Mouse (Mus musculus) G1E (cell line): ENCODE measurements around the gene Osbp. TPM values are rescaled to one million over a fixed set of nuclear protein-coding genes. Genes with fewer than 3 reads are reported as not detected.

Experiments
- ATAC-seq: 2 replicates; pipeline ENCODE4 v1.8.0; 2016; ENCODE audit warnings: mild to moderate bottlenecking; ENCODE audit not compliant: insufficient number of reproducible peaks, poor library complexity, low FRiP score, severe bottlenecking; ENCODE audit errors: extremely low read depth
- DNase-seq: peaks from one replicate; pipeline ENCODE4 v3.0.0; 2012; ENCODE audit warnings: low spot score
- H3K27me3 ChIP-seq: 2 replicates; pipeline ENCODE4 v1.6.1; 2012; ENCODE audit warnings: mild to moderate bottlenecking, low read length, inconsistent platforms; ENCODE audit not compliant: insufficient read depth
- H3K36me3 ChIP-seq: replicated peaks from 2 replicates; pipeline ENCODE3; 2012; ENCODE audit warnings: mild to moderate bottlenecking, inconsistent platforms
- H3K4me1 ChIP-seq: 2 replicates; pipeline ENCODE4 v1.6.1; 2012; ENCODE audit warnings: low read depth, low read length, inconsistent platforms, mixed read lengths; ENCODE audit not compliant: insufficient read depth
- H3K4me3 ChIP-seq: 2 replicates; pipeline ENCODE4 v1.5.1; 2012; ENCODE audit warnings: low read depth, mild to moderate bottlenecking, inconsistent platforms, low read length, moderate library complexity, mixed read lengths
- H3K9me3 ChIP-seq: replicated peaks from 2 replicates; pipeline ENCODE4 v1.6.1; 2012; ENCODE audit warnings: inconsistent platforms
- CTCF ChIP-seq: IDR thresholded peaks from 2 replicates; pipeline ENCODE4 v1.5.1; 2012; ENCODE audit warnings: low read depth, low read length, inconsistent platforms, mixed read lengths
- GATA1 ChIP-seq: IDR thresholded peaks from 2 replicates; pipeline ENCODE4 v1.6.1; 2012; ENCODE audit warnings: borderline replicate concordance, low read length, inconsistent platforms, mixed read lengths
- GATA2 ChIP-seq: IDR thresholded peaks from 2 replicates; pipeline ENCODE4 v1.6.1; 2012; ENCODE audit warnings: low read depth, low read length, inconsistent platforms, borderline replicate concordance
- POLR2AphosphoS5 ChIP-seq: IDR thresholded peaks from 2 replicates; pipeline ENCODE4 v1.6.1; 2012; ENCODE audit warnings: low read depth, low read length, inconsistent platforms; ENCODE audit not compliant: insufficient replicate concordance
- TAL1 ChIP-seq: conservative IDR thresholded peaks from 2 replicates; pipeline ENCODE4 v1.6.1; 2012; ENCODE audit warnings: low read depth, low read length, inconsistent platforms, mixed read lengths
- polyA plus RNA-seq: library from polyadenylated mRNA; stranded (reverse); fragments of >175 nt; gene quantifications from 2 replicates; pipeline ENCODE4 v1.2.3, GENCODE M21; 2012
- total RNA-seq, 2 experiments: library from RNA; stranded (forward) in 1 of 2; stranded (reverse) in 1 of 2; fragments of 200-1000 nt in 1 of 2; fragments of >200 nt in 1 of 2; fragmentation: Nextera tagmentation in 1 of 2; gene quantifications; 2 replicates each; pipeline ENCODE4 v1.2.3; 2014 to 2017

The Osbp gene
- total and polyA plus RNA-seq, 3 experiments: 12.2 to 50.4 (median 32.1) TPM

DNA sequence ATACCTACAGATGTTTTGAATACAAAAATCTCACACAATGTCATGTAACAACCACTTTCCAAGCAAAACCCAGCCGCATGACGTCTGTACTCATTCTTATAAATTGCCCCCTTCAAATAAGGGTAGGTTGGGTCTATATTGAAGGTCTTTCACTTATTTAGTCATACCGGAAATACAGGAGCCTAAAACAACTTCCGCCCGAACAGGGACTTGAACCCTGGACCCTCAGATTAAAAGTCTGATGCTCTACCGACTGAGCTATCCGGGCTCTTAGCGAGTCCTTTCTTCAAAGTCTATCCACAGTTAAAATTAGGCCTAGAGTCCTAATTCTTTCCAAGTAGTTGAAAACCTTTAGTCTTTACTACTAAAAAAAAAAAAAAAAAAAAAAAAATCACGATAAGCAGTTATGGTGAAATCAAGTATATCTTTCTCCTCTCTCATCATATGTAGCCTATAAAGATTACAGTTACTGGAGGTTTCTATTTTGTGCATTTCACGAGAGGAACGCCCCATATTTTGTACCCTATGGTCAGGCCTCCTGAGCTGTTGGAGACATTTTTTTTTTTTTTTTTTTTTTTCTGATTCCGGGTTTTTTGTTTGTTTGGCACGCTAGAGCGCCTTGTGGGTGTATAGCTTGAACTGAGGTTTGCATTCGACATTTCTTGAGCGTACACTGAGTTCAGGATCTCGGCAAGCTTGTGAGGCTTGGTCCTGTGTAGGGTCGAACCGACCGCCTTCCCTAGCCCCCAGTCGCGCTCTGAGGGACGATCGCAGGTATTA, 44.0 kb downstream of the Osbp start:
- ATAC-seq (no peak), DNase-seq (no peak)
- no peak for TF ChIP-seq POLR2AphosphoS5
- no peak for TF ChIP-seq GATA1
- TF ChIP-seq CTCF: no peak
- TF ChIP-seq GATA2: no peak
- no peak for TF ChIP-seq TAL1
- H3K9me3 ChIP-seq: no peaks in the 10 kb centered on the region
- no peaks in the 10 kb centered on the region for H3K36me3 ChIP-seq
- no peaks in the 10 kb centered on the region for H3K27me3 ChIP-seq
- peaks cover 43% of the 10 kb centered on the region for H3K4me1 ChIP-seq
- peak overlapping the region; percentile 86 for H3K4me3 ChIP-seq

DNA sequence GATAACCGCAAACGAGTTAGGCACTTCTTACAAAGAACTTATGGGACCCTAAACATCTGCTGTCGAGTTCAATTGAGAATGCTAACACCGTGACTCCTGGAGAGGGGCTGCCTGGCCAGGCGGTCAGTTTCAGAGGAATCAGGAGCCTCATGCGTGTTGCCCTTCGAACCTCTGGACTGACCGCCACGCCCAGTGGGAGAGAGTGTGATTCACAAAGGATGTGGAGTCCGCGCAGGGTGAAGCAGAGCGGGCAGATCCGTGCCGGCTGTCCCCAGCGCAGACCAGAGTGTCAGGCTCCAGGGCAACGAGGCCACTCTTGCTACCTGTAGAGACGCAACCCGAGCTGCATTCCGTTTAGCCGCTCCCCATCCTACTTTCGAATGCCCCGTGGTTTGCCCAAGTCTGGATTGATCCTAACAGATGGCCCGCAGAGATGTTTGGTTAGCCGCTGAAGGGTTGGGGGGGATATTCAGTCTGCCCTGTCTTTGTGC, 44.6 kb downstream of the Osbp start:
- DNase-seq (no peak), ATAC-seq (no peak)
- peaks cover 42% of the 10 kb centered on the region for H3K4me1 ChIP-seq
- H3K9me3 ChIP-seq: no peaks in the 10 kb centered on the region
- TF ChIP-seq CTCF (no peak), POLR2AphosphoS5 (no peak), GATA1 (no peak), TAL1 (no peak), GATA2 (no peak)
- H3K36me3 ChIP-seq: no peaks in the 10 kb centered on the region
- peak overlapping the region; percentile 86 for H3K4me3 ChIP-seq
- H3K27me3 ChIP-seq: 0 out of 2 replicates have a peak, but pooled peaks cover under 1% of the 10 kb centered on the region

DNA sequence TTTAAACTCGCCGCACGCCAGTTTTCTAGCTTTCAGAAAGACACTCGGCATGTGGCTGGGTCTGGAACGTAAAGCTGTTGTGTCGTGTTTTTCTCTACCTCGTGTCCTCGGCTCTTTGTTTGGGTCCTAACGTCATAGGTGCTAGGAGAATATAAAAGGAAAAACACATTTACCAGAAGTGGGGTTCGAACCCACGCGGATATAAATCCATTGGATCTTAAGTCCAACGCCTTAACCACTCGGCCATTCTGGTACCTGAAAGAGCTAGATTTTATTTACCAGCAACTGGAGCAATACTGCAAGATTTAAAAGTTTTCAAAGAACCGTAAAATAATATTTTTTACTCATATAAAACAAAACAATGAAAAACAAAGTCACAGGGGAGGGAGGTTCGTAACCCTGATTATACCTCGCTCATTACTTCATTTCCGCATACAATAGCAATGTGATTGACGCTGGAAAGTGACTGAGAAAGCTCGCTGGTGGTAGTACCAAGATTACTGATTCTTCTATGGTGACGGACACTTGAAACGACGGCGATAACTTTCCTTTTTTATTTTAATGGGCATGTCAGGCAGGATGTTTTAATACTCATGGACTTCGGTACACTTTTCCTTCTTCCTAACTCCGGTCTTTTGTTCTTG, 45.3 kb downstream of the Osbp start:
- Histone ChIP-seq H3K27me3 (0 out of 2 replicates have a peak, but pooled peaks cover 2% of the 10 kb centered on the region), H3K4me3 (peak overlapping the region; percentile 86), H3K4me1 (peaks cover 42% of the 10 kb centered on the region), H3K9me3 (no peaks in the 10 kb centered on the region), H3K36me3 (no peaks in the 10 kb centered on the region)
- DNase-seq (no peak), ATAC-seq (0 out of 2 replicates have a peak, but pooled peaks have one; percentile 31)
- no peak for TF ChIP-seq CTCF
- TF ChIP-seq GATA2: no peak
- no peak for TF ChIP-seq POLR2AphosphoS5
- no peak for TF ChIP-seq GATA1
- no peak for TF ChIP-seq TAL1

- Histone ChIP-seq H3K36me3 (no peaks in the 10 kb centered on the region), H3K9me3 (no peaks in the 10 kb centered on the region), H3K4me1 (peaks cover 34% of the 10 kb centered on the region), H3K4me3 (peak overlapping the region; percentile 86), H3K27me3 (0 out of 2 replicates have a peak, but pooled peaks cover 3% of the 10 kb centered on the region)
- TF ChIP-seq CTCF: peak; percentile 64
- no peak for TF ChIP-seq GATA2
- TF ChIP-seq GATA1: no peak
- TF ChIP-seq TAL1: no peak
- peak; percentile 32 for ATAC-seq
- DNase-seq: peak; percentile 71
These were observed 46.1 kb downstream of the Osbp start for GRCm38 (mm10) chr19:12011560-12012556.

DNA sequence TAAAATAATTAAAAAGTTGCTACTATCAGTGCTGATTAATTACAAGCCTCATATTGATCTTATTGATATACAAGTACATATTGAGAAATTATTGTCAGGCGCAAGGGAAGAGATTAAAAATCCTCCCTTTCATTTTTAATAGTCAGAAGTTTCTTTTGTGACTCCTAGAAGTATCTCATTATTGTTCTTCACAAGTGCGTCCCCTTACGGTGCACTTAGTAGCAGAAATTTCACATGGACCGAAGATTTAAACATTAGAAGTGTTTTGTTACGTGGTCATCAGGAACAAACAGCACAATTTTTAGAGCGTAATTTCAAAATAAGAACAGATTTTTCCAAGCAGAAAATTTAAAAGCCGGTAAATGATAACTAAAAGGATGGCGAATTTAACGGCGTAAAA, 46.9 kb downstream of the Osbp start:
- Histone ChIP-seq H3K4me3 (peak overlapping the region; percentile 86), H3K4me1 (peaks cover 26% of the 10 kb centered on the region), H3K27me3 (0 out of 2 replicates have a peak, but pooled peaks cover 5% of the 10 kb centered on the region), H3K36me3 (no peaks in the 10 kb centered on the region), H3K9me3 (no peaks in the 10 kb centered on the region)
- ATAC-seq (no peak), DNase-seq (no peak)
- TF ChIP-seq POLR2AphosphoS5 (no peak), GATA1 (no peak), CTCF (no peak), GATA2 (no peak), TAL1 (no peak)

DNA sequence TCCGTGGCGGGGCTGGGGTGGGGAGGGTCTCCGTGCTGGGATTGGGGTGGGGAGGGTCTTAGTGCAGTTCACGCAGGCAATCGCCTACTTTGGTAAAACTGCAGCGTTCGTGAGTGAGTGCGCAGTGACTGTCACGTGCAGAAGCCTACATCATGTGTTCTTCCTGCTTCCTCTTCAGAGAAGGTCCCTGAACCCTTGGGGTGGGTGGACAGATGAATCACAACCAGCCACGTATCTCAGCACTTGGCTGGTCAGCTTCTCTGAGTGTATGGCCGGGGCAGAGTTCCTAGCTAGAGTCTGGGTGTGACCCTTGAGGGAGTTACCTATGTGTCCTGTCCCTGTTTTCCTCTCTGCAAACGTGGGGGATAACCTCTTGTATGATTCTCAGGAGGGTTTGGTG, 47.5 kb downstream of the Osbp start:
- Histone ChIP-seq H3K9me3 (no peaks in the 10 kb centered on the region), H3K36me3 (no peaks in the 10 kb centered on the region), H3K27me3 (0 out of 2 replicates have a peak, but pooled peaks cover 5% of the 10 kb centered on the region), H3K4me3 (peak overlapping the region; percentile 86), H3K4me1 (peaks cover 24% of the 10 kb centered on the region)
- DNase-seq: peak; percentile 39
- TF ChIP-seq GATA1 (no peak), CTCF (no peak), POLR2AphosphoS5 (no peak), GATA2 (no peak), TAL1 (no peak)
- ATAC-seq: peak; percentile 18; the same call in 1 of the 2 replicates
